Mouse (Mus musculus) testis, postnatal 10 days (tissue): ENCODE measurements around the gene Mfsd12.

Experiments
- DNase-seq: peaks from one replicate; pipeline ENCODE4 v3.0.0; 2021; ENCODE audit warnings: low spot score

Gene Mfsd12

DNA sequence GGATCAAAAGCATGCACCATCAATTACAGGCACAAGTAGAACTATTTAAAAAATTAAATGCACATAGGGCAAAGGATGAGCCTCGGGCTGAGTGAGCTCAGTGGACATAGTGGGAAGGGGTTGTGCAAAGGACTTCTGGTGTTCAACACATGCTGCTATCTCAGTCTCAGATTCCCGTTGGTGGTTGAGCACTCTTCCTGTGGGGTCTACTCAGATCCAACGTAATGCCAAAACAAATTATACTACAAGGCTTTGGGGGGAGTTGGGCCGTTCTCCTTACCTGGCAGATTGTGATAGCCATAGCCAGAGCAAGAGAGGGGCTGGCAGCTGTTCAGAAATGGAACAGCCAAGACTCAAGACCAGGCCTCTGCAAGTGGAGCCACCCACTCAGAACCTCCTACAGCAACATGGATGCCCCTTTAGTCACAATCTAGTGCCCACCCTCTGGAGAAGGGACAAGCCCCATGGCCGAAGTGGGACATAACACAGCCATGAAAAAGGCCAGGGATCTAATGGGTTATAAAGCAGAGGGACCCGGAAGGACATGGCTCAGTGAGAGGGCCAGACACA, 22.6 kb downstream of the Mfsd12 start:
- no peak for DNase-seq

DNA sequence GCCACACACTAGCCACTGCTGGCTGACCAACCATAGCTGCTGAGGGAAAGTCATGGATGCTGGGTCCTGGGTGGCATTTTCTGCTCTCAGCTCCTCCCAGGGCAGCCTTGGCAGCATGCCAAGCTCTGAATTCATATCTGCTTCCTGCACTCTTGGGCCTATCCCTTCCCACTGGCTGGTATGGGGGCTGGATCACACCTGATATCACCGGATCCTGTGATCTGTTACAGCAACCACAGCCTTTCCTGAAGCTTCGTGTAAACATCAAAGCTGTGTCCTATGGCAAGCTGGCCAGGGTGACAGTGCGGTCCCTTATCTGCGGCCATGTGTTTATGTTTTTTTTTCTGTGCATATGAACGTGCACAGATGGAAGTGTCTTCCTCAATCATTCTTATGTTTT, 24.7 kb downstream of the Mfsd12 start:
- DNase-seq: no peak

DNA sequence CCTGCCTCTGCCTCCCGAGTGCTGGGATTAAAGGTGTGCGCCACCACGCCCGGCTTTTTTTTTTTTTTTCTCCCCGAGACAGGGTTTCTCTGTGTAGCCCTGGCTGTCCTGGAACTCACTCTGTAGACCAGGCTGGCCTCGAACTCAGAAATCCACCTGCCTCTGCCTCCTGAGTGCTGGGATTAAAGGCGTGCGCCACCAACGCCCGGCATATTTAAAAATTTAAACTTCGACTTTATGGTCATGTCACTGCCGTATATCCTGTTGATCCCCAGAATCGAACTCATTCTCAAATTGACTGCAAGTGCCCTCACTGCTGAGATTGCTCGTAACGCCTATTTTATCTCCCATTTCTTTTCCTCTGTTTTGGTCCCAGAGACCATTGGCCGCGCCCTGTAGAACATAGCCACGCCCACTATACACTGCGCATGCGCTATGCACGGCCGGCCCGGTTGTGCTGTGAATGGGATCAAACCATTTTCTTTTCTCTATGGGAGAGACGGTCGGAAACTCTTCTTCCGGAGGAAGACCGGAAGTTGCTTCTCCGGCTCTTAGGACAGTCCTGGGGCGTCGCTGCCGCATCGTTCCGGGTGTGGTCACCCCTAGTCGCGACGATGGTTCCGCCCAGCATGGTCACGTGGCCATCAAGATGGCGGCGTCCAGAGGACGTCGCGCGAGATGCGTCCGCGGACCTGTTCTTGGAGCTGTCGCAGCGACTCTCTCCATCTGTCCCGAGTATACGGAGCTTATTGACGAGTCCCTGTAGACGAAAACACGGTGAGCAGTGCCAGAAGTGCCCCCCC, 26.7 kb downstream of the Mfsd12 start, which contains the start of the genes Dohh and Gm48551:
TSS of gene Dohh (plus strand) at position 627 of the 803 bp plus-strand sequence.
TSS of gene Gm48551 (plus strand) at position 665 of the 803 bp plus-strand sequence.
- peak; percentile 100 for DNase-seq

DNA sequence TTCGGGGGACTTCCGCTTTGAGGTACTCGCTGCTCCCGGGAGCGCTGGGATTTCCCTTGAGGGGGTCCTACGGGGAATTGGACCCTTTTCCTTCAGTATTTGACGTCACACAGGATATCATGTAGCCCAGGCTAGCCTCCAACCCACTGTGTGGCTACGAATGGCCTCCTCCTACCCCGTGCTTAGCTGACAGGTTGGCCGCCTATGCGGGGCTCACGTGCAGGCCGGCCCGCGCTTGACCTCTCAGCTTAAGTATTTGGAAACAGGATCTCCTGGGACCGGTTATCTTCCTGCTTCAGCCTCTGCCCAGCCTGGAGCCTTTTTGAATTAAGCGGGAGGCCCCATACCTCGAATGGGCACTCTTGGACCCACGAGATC, 27.3 kb downstream of the Mfsd12 start:
- DNase-seq: no peak

DNA sequence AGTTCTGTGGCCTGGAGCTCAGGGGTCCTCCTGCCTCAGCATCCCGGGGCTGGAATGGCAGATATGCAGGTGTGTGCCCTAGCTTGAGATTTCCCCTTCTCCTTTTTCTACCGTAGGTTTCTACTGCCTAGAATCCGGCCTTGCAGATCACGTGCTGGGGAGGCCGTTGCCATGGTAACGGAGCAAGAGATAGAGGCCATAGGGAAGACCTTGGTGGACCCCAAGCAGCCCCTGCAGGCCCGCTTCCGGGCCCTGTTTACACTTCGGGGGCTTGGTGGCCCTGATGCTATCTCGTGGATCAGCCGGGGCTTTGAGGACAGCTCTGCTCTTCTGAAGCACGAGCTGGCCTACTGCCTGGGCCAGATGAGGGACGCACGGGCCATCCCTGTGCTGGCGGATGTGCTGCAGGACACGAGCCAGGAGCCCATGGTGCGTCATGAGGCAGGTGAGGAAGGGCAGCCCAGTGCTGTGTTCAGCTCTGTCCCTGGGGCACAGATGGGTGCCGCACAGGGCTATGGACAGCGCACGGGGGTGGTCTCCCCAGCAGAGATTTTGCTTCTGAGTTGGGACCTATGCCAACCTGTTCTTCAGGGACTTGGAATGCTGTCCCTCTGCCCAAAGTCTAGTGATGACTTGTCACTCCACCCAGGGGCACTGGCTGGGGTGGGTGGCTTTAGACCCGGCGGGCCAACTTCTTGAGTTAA, 28.5 kb downstream of the Mfsd12 start:
- DNase-seq: no peak

DNA sequence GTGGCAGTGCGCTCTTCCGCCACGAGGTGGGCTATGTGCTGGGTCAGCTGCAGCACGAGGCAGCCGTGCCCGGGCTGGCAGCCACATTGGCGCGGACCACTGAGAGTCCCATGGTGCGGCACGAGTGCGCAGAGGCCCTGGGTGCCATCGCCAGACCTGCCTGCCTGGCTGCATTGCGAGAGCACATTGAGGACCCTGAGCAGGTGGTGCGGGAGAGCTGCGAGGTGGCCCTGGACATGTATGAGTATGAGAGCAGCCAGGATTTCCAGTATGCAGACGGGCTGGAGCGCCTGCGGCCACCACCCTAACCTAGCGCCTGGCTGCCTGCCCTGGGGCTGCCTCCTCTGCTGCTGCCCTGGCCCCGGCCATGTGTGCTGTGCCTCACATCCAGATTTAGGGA, 30.4 kb downstream of the Mfsd12 start:
- DNase-seq: no peak

DNA sequence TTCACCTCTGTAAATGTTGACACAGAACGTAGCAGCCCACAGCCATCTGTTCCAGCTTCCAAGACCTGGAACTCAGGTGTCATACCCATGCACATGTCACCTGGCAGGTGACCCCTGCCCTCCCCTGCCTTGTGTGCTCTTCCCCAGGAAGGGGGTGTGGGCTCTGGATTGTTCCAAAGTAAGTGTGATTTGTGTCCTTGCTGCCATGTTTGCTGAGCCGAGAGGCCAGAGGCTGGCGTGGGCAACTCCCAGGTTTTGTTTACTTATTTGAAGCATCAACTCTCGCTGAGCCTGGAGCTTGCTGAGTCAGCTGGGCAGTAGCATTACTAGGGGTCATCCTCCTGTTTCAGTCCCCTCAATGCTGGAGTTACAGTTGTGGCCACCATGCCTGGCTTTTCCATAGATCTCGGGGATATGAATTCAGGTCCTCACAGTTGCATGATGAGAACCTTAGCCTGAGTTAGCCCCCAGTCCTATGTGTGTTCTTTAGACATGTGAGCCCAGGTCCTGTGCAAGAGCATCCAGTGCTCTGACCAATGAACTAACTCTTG, 31.3 kb downstream of the Mfsd12 start, which contains the start of gene Gm48552:
TSS of gene Gm48552 (plus strand) at position 501 of the 551 bp plus-strand sequence.
- DNase-seq: no peak

DNA sequence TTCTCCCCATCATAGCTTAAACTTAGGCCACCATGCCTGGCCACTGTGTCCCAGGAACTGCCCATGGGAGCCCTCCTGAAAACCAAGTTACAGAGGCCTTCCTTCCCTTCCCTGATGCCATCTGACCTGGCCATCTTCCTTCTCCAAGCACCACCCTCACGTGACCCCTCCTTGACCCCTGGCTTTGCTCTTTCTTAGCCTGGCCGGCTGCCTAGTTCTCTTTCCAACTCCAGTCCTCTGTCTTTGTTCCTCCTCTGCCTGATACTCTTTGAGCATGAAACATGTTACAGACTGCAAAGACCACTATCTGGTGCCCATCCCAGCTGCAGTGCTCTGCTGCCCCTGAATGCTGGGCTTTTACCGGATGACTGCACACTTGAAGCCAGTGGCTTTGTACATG, 32.1 kb downstream of the Mfsd12 start:
- DNase-seq: peak; percentile 83

DNA sequence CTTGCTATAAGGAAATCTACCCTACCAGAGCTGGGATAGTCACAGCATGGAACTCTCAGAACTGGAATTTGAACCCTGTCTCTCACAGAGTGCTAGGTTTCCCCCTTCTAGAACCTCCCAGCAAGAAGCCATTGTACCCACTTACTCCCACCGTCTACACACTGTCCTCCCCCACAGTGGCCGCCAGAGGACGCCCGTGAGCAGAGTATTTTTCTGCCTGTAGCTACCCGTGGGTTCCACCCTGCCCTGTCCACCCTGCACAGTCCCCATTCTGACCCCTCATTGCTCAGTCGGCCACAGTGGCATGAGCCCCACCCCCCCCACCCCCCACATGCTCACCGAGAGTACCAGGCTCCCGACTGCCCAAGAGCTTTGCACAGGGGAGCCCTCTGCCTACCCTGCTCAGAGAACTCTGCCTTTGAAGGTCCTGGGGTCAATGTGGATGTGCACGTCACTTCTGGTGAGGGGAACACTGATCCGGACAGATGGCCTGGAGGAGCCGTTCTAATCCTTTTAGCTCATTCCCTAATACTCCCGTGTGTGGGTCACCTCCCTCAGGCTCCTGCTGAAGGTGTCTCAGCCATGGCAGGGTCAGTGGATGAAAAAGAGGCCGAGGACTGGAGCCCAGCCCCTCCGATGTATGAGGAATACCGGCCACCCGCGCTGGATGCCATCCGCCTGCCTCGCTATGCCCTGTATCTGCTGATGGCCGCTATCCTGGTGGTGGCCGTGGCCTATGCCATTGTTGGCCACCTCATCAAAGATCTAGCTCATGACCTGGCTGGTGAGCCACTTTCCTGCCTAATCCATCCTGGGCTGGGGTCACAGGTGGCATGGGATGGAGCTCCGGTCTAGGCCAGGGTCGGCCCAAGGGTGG, 32.7 kb downstream of the Mfsd12 start:
- DNase-seq: peak; percentile 86

DNA sequence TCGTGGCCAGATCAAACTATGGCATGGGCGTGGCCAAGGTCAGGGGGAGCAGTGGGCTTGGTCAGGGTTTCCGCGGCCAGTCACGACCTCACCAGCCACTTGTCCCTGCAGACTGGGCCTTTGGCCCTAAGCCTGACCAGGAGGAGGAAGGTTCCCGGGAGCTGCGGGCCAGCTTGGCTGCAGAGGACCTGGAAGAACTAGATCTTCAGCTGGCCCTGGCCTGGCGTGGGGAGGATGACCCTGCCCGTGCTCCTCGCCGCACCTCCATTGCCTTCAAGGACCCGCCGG, 33.3 kb downstream of the Mfsd12 start:
- no peak for DNase-seq

DNA sequence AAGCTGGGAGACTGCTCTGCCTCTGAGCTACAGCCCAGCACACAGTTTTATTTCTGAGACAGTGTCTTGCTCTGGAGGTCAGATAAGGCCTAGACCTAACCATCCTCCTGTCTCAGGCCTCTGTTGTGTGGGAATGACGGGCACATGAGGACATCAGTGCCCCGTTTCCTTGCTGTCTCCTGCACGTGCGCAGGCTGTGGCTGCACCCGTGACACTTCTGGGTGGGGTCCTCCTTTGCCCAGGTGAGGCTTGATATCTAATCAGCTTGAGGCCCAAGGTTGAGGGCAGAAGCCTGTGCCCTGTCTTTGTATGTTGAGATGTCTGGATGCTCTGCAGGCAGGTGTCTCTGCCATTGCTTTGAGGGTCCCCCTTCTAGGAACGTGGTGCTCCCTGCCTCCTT, 35.0 kb downstream of the Mfsd12 start:
- no peak for DNase-seq

DNA sequence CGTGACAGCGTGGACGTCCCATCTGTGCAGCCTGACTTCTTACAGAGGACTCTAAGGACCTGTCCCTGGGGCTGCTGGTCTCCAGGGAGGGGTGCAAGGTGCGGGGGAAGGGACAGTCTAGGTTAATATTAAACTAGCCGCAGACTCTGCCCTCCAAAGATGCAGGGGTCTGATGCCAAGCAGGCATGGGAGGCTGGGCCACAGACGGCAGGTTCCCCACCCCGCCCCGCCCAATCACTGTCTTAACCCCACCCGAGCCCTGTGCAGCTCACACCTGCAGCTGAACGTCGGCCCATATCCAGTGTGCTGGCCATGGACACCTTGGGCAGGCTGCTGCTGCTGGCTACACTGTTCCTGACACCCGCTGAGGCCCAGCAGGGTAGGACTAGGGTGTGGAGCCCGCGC, 35.5 kb downstream of the Mfsd12 start, which contains the start of gene Smim24:
TSS of gene Smim24 (plus strand) at position 271 of the 405 bp plus-strand sequence.
- no peak for DNase-seq

DNA sequence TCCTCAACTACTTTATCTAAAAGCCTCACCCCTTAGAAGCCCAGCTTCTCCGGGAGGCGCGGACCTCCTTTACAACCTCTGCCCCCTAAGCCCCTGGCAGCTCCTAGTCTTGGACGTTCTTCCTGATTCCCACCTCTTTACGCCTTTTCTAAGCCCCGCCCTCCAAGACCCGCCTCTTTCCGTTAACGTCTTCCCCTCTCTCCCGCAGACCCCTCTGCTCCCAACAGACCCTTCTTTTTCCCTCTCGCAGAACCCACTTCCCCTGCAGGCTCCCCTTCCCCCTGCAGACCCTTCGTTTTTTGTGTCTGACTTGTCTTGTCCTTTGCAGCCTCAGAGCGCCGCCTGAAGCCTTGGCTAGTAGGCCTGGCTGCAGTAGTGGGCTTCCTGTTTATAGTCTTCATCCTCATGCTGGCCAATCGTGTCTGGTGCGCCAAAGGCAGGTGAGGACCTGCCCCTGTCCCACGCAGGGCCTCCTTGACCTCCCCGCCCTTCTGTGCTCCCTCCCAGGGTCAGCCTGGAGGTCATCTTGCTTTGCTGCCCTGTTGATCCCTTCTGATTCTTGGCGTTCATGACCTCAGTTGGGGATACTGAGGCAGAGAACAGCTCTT, 36.3 kb downstream of the Mfsd12 start:
- DNase-seq: no peak

DNA sequence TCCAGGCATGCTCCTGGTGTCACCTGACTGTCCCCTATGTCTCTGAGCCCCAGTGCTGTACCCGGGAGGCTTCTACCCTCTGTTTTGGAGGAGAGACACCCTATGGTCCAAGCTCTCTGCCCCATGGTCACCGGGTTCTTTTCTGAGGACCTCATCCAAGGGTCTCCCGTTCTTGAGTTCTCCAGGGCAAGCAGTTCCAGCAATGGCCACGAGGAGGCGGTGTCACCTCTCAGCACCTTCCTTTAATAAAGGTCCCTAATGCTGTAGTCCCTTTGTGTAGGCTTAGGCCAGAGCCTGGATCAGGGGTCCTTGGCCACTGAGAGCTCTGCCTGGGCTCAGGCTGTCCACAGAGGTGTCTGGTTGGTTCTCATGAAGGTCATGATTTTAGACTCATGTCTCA, 37.8 kb downstream of the Mfsd12 start:
- DNase-seq: peak; percentile 88

DNA sequence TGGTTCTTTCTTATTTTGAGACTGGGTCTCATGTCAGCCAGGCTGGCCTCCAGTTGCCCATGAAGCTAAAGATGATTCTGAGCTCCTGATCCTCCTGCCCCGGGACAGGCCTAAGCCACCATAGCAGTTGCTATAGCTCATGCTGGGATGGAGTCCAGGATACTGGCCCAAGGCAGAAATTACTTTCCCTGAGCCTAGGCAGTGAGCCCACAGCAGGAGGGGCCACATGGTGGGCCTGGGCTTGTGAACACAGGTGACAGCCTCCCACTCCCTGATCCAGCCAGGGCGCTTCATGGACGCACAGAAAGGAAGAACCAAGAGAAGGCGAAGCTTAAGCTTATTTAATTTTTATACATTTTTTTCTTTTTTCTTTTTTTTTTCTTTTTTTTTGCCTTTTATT, 38.6 kb downstream of the Mfsd12 start:
- DNase-seq: no peak

DNA sequence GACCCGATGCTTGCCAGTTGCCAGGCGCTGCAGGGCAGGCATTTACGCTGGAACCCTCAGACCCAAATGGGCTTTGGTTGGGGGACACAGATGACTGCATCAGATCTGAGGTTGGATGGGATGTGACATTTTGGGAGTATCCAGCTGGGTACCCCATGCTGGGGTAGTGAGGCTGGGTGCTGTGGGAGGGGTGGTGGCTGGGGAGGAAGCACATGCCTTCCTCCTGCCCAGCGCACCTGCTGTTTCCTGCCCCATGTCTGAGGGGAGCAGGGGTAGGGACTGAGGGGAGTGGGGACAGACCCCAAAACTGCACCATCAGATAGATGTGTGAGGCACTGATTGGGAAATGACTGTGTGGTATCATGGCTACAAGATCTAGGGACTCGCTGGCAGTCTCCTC, 39.5 kb downstream of the Mfsd12 start:
- DNase-seq: no peak

DNA sequence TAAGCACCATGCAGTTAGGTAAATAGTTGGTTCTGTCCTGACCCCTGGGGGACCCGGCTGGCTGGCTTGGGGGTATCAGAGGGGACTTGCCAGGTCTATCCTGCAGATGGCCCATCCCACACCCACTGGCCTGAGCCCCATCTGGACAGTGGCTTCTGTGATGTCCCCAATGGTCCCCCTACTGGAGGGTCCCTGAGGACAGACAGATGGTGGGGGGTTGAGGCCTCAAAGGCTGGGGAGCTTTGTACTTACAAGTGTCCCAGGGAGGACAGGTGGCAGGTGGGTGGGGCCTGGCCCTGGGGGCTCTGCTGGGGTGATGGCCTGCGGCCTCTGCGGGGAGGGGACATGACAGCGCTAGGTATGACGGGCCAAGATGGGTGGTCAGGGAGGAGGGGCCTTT, 42.0 kb downstream of the Mfsd12 start:
- no peak for DNase-seq

DNA sequence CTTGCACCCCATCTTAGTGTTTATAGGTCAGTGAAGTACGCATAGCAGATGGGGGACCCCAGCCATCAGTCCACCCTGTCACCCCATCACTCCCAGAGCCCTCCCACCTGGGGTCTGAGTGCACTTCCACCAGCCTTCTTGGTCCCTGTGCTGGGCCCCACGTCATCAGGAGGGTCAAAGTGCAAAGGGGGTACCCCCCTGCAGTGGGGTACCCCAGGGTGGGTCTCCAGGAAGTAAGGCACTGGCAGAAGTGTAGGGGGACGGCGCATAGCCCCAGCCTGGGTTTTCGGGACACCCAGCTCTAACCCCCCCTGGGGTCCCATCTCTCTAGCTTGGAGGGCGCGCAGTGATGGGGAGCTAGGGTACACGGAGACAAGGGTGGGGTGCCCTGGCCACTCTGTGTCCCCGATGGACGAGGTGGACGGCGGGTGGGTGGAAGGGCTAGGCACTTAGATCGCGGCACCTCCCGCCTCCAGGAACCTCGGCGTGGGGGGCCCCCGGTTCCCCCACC, 42.6 kb downstream of the Mfsd12 start:
- no peak for DNase-seq

DNA sequence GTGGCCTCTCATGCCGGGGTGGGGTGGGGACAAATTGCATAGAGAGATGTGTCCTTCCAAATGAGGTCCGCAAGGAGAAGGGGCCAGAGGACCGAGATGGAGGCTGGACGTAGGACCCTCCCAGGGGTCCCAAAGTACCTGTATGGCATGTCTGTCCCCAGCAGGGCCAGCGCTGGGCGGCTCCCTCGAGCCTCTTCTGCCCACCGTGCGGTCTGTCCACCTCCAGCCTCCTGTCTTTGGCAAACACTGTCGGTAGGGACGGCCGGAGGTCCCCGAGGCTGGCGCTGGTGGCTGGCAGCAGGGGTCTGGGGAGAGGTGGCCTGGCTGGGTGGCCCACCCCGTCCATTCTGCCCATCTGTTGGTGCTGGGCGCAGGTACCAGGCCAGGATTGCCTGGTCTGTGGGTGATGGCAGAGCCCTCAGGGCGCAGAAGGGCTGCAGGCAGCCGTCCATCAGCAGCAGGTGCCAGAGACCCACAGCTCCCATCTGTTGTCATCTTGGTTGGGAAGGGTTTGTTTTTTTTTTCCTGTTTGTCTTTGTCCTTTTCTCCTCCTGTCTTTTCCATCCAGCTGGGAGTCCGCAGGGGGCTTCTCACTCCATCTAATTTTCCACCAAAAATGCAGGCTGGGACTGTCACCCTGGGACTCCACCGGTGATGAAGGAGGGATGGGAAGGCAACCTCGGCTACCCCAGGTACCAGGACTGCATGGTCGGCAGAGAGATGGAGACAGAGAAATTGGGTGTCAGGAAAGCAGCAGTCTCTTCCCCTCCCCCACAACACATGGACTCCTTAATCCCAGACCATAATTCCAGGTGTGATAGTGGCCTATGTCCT, 43.3 kb downstream of the Mfsd12 start:
- no peak for DNase-seq

DNA sequence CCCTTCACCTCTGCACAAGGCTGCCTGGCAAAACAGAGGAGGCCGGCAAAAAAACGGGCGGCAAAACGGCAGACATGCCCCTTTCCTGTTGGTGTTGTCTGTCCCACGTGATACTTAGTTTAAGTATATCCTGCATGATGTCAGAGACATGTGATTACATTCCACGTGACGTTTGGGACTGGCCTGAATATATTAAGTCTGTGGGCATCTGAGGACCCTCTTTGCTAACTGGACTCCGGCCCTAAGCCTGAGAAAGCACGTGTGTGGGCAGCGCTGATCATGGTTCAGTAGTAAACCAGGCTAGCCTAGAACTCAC, 43.9 kb downstream of the Mfsd12 start:
- no peak for DNase-seq
